Mouse (Mus musculus): Measurements from ENCODE around the gene Anp32b.

- TF ChIP-seq POLR2A (IDR thresholded peaks at IDR 0.05; ENCODE audit: extremely low read depth, insufficient read depth, low read length) (no peak), CTCF (IDR thresholded peaks at IDR 0.05; ENCODE audit: low read depth, low read length) (peak; percentile 10; the same call in 1 of the 2 replicates)
These were observed 33.2 kb upstream of the Anp32b start for GRCm38 (mm10) chr4:46417491-46417890.

Data from liver, adult 2 months (tissue).